Mouse (Mus musculus): ENCODE data around the gene Zcchc10.
"Not testable (repeated sequence)": the region's sequence is repeated elsewhere in the genome, so short reads cannot be mapped to it uniquely, and the experiment has no call there.

GRCm38 (mm10) chr11:53341019-53341418 is 16.5 kb downstream of the Zcchc10 start:
- not testable (repeated sequence) for TF ChIP-seq CTCF (IDR thresholded peaks at IDR 0.05; ENCODE audit: extremely low read depth, insufficient read depth, insufficient read length, insufficient replicate concordance); POLR2A (IDR thresholded peaks at IDR 0.05; ENCODE audit: low read depth, low read length)
